Mouse (Mus musculus) CH12.LX (cell line): Measurements from ENCODE around the gene Ccl4. TPM values are rescaled to one million over a fixed set of nuclear protein-coding genes. Genes with fewer than 3 reads are reported as not detected.

Experiments
- DNase-seq: peaks from one replicate; pipeline ENCODE4 v3.0.0-alpha.2; 2013; ENCODE audit errors: extremely low read depth
- H3K27ac ChIP-seq: 2 replicates; pipeline ENCODE4 v1.5.1; 2012; ENCODE audit warnings: low read depth, mild to moderate bottlenecking, control low read depth, moderate library complexity; ENCODE audit not compliant: insufficient read depth
- H3K27me3 ChIP-seq: replicated peaks from 2 replicates; pipeline ENCODE3; 2012; ENCODE audit warnings: inconsistent platforms
- H3K36me3 ChIP-seq, 2 experiments: replicated peaks in 1 of 2; 2 replicates each; pipeline versions ENCODE3 to v1.6.1; 2012; ENCODE audit warnings: inconsistent platforms in 1 of 2, low read length in 1 of 2, mild to moderate bottlenecking in 1 of 2, mixed read lengths in 1 of 2, moderate library complexity in 1 of 2; ENCODE audit not compliant: control insufficient read depth in 1 of 2, insufficient read depth in 1 of 2
- H3K4me1 ChIP-seq, 2 experiments: 2 replicates each; pipeline ENCODE4 v1.6.1; 2012; ENCODE audit warnings: inconsistent platforms in 1 of 2, moderate library complexity in 1 of 2; ENCODE audit not compliant: insufficient read depth in 2 of 2, control insufficient read depth in 1 of 2
- H3K4me2 ChIP-seq: 2 replicates; pipeline ENCODE4 v1.6.1; 2012; ENCODE audit warnings: low read depth, mild to moderate bottlenecking, control low read depth; ENCODE audit not compliant: poor library complexity, insufficient read depth, severe bottlenecking
- H3K4me3 ChIP-seq, 3 experiments: fragments of 150-350 bp in 1 of 3; sonication (generic) in 1 of 3; replicated peaks in 1 of 3; 2 replicates each; pipeline versions ENCODE3 to v1.5.1; 2011 to 2012; ENCODE audit warnings: low read depth in 2 of 3, low read length in 2 of 3, mild to moderate bottlenecking in 2 of 3, moderate library complexity in 2 of 3, control low read depth in 1 of 3, improper control_type of control experiment in 1 of 3, inconsistent platforms in 1 of 3, mixed read lengths in 1 of 3; ENCODE audit not compliant: poor library complexity in 1 of 3
- H3K79me2 ChIP-seq: replicated peaks from 2 replicates; pipeline ENCODE4 v1.6.1; 2012; ENCODE audit warnings: mild to moderate bottlenecking, moderate library complexity; ENCODE audit not compliant: control insufficient read depth, poor library complexity, insufficient read depth, severe bottlenecking; ENCODE audit errors: extremely low read depth
- H3K9ac ChIP-seq: 2 replicates; pipeline ENCODE4 v1.6.1; 2012; ENCODE audit warnings: low read depth, mild to moderate bottlenecking, control low read depth, moderate library complexity; ENCODE audit not compliant: insufficient read depth
- H3K9me3 ChIP-seq: replicated peaks from 2 replicates; pipeline ENCODE3; 2012; ENCODE audit warnings: low read length, inconsistent platforms, mixed read lengths
- CHD1 ChIP-seq: IDR thresholded peaks from 2 replicates; pipeline ENCODE4 v1.6.1; 2012; ENCODE audit warnings: low read depth, low read length, improper control_type of control experiment, inconsistent platforms
- CTCF ChIP-seq, 2 experiments: IDR thresholded peaks in 1 of 2; conservative IDR thresholded peaks in 1 of 2; 2 replicates each; pipeline ENCODE4 v1.5.1; 2011 to 2012; ENCODE audit warnings: low read depth in 2 of 2, low read length in 2 of 2, improper control_type of control experiment in 1 of 2, inconsistent platforms in 1 of 2, mild to moderate bottlenecking in 1 of 2, moderate library complexity in 1 of 2
- ELF1 ChIP-seq: IDR thresholded peaks from 2 replicates; pipeline ENCODE4 v1.6.1; 2014; ENCODE audit warnings: low read depth, mild to moderate bottlenecking, inconsistent platforms, low read length, improper control_type of control experiment
- HCFC1 ChIP-seq: IDR thresholded peaks from 2 replicates; pipeline ENCODE4 v1.6.1; 2012; ENCODE audit warnings: low read depth, mild to moderate bottlenecking, inconsistent platforms, low read length, improper control_type of control experiment
- IRF4 ChIP-seq: IDR thresholded peaks from 2 replicates; pipeline ENCODE4 v1.6.1; 2014; ENCODE audit warnings: low read depth, mild to moderate bottlenecking, inconsistent platforms, low read length, improper control_type of control experiment
- JUND ChIP-seq: conservative IDR thresholded peaks from 2 replicates; pipeline ENCODE4 v1.6.1; 2011; ENCODE audit warnings: low read depth, low read length, improper control_type of control experiment
- KAT2A ChIP-seq: IDR thresholded peaks from 2 replicates; pipeline ENCODE4 v1.6.1; 2012; ENCODE audit warnings: low read length, improper control_type of control experiment, inconsistent platforms; ENCODE audit not compliant: insufficient replicate concordance
- MAFK ChIP-seq: IDR thresholded peaks from 2 replicates; pipeline ENCODE4 v1.6.1; 2011; ENCODE audit warnings: low read length, improper control_type of control experiment; ENCODE audit not compliant: insufficient replicate concordance
- MAX ChIP-seq: IDR thresholded peaks from 2 replicates; pipeline ENCODE4 v1.6.1; 2011; ENCODE audit warnings: low read length, improper control_type of control experiment
- NELFE ChIP-seq: IDR thresholded peaks from 2 replicates; pipeline ENCODE4 v1.6.1; 2011; ENCODE audit warnings: low read depth, low read length, improper control_type of control experiment
- POLR2A ChIP-seq: IDR thresholded peaks from 2 replicates; pipeline ENCODE4 v1.6.1; 2011; ENCODE audit warnings: low read depth, mild to moderate bottlenecking, improper control_type of control experiment, low read length
- RAD21 ChIP-seq: IDR thresholded peaks from 2 replicates; pipeline ENCODE4 v1.6.1; 2011; ENCODE audit warnings: low read depth, mild to moderate bottlenecking, low read length, improper control_type of control experiment, moderate library complexity
- RCOR1 ChIP-seq: conservative IDR thresholded peaks from 2 replicates; pipeline ENCODE4 v1.6.1; 2012; ENCODE audit warnings: low read depth, mild to moderate bottlenecking, inconsistent platforms, low read length, improper control_type of control experiment
- SIN3A ChIP-seq: IDR thresholded peaks from 2 replicates; pipeline ENCODE4 v1.6.1; 2012; ENCODE audit warnings: low read length, improper control_type of control experiment, inconsistent platforms
- SMC3 ChIP-seq: IDR thresholded peaks from 2 replicates; pipeline ENCODE4 v1.6.1; 2011; ENCODE audit warnings: low read depth, low read length, improper control_type of control experiment
- TBP ChIP-seq: conservative IDR thresholded peaks from 2 replicates; pipeline ENCODE4 v1.6.1; 2011; ENCODE audit warnings: low read depth, low read length, improper control_type of control experiment
- ZKSCAN1 ChIP-seq: IDR thresholded peaks from 2 replicates; pipeline ENCODE4 v1.6.1; 2012; ENCODE audit warnings: low read depth, inconsistent platforms, low read length, improper control_type of control experiment, borderline replicate concordance
- ZMIZ1 ChIP-seq: IDR thresholded peaks from 2 replicates; pipeline ENCODE4 v1.6.1; 2012; ENCODE audit warnings: low read depth, mild to moderate bottlenecking, inconsistent platforms, low read length, improper control_type of control experiment
- ZNF384 ChIP-seq: IDR thresholded peaks from 2 replicates; pipeline ENCODE4 v1.6.1; 2012; ENCODE audit warnings: low read depth, low read length, improper control_type of control experiment, inconsistent platforms
- dilution Hi-C: fragments of 300-500 bp; cut with MboI; formaldehyde crosslinking; loops from 2 replicates; pipeline ENCODE4 v1.14.3; 2020; ENCODE audit warnings: low sequenced_read_pairs; ENCODE audit not compliant: extremely low pct_unique_long_range_greater_than_20kb, extremely low pct_ligation_motif_present
- in situ Hi-C: fragments of 300-500 bp; cut with MboI; formaldehyde crosslinking; loops from 3 replicates; pipeline ENCODE4 v1.14.3; 2019; ENCODE audit warnings: low sequenced_read_pairs, low pct_ligation_motif_present, low pct_unique_long_range_greater_than_20kb, mixed read lengths
- polyA plus RNA-seq: library from polyadenylated mRNA; unstranded; fragments of >175 nt; gene quantifications from 2 replicates; pipeline ENCODE4 v1.2.1, GENCODE M21; 2012; ENCODE audit warnings: low read depth; ENCODE audit not compliant: insufficient read length
- total RNA-seq, 2 experiments: library from RNA; depleted of rRNA; stranded (reverse); fragments of 300-350 nt in 1 of 2; fragments of >200 nt in 1 of 2; gene quantifications; 2 replicates each; pipeline ENCODE4 v1.2.3; 2012 to 2014

Ccl4 gene
- total and polyA plus RNA-seq, 3 experiments: 7.2 to 26.1 (median 12.7) TPM

DNA sequence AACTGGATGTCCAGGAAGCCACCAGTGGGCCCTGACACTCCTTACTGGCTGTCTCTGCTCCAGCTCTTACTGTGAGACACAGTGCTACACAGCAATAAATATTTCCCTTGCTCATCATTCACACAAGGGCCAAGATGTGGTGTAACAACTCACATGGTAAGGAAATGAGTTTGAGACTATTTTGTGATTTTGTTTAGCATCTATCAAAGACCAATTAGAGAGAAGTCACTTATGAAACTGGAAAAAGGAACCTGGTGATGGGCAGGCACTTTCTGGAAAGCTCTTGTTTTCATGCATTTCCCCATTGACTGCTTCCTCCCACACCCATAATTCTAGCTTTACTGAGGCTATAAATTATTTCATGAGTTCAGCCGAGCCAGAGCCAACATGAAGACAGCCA is 41.3 kb downstream of the Ccl4 start, which contains the start of gene Wfdc17:
Gene Wfdc17 (plus strand): TSS at position 287 of the 400 bp plus-strand sequence.
- DNase-seq: no peak
- Histone ChIP-seq H3K27me3 (peaks cover 1% of the 10 kb centered on the region), H3K9me3 (no peaks in the 10 kb centered on the region), H3K4me2 (no peak within 1 kb of the TSS), H3K4me1 (peaks cover 0 to 9% of the 10 kb centered on the region in 2 experiments; a peak in 2 of 4 replicates), H3K36me3 (no peaks in the 10 kb centered on the region), H3K27ac (no peak within 1 kb of the TSS), H3K79me2 (no peaks in the 10 kb centered on the region), H3K4me3 (no peak within 1 kb of the TSS), H3K9ac (no peak within 1 kb of the TSS)
- dilution Hi-C loops (no loop called here), in situ Hi-C loops (no loop called here)
- no peak for TF ChIP-seq RCOR1
- no peak for TF ChIP-seq HCFC1
- no peak for TF ChIP-seq POLR2A
- no peak for TF ChIP-seq TBP
- TF ChIP-seq SMC3: no peak

DNA sequence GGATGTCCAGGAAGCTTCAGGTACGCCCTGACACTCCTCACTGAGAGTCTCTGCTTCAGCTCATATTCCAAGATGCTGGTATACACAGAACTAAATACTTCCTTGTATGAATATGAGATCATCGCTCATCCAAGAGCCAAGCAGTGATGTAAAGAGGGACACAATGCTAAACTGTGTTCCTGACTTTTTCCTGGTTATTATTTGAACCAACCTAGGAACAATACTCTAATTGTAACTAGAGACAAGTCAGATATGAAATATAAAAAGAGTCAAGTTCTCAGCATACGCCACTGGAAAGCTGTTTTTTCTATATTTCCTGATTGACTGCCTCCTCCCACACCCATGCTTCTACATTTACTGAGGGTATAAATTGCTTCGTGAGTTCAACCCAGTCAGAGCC is 46.3 kb downstream of the Ccl4 start, which contains the start of gene Wfdc18:
Gene Wfdc18 (plus strand): TSS at position 301 of the 400 bp plus-strand sequence.
- TF ChIP-seq CTCF (conservative IDR thresholded peaks at IDR 0.05 in 1 of 2, IDR thresholded peaks at IDR 0.05 in 1 of 2; ENCODE audit: low read depth in 2 of 2, low read length in 2 of 2): no peak
- H3K9me3 ChIP-seq: no peaks in the 10 kb centered on the region
- in situ Hi-C loops: no loop called here
- no peaks in the 10 kb centered on the region for H3K27me3 ChIP-seq
- H3K79me2 ChIP-seq: no peaks in the 10 kb centered on the region
- no peak for DNase-seq
- dilution Hi-C loops: no loop called here
- no peak within 1 kb of the TSS for H3K4me3 ChIP-seq
- no peaks in the 10 kb centered on the region for H3K36me3 ChIP-seq
- H3K4me2 ChIP-seq: no peak within 1 kb of the TSS
- no peak within 1 kb of the TSS for H3K9ac ChIP-seq
- H3K27ac ChIP-seq: no peak within 1 kb of the TSS
- peaks cover 0 to 12% of the 10 kb centered on the region in 2 experiments; a peak in 2 of 4 replicates for H3K4me1 ChIP-seq

DNA sequence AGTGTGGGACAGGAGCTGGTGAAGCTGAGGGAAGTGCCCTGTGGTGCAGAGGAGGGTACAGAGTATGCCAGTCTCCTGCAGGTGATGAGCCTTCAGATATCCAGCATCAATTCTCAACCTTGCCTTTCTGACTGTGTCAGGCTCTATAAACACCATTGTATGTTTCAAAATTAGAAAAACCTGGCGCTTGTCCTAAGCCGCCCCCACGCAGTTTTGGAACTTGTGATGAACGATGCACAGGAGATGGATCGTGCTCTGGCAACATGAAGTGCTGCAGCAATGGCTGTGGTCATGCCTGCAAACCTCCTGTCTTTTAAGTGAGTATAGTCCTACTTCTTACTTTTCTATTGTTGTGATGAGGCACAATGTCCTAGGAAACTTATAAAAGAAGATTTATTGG is 47.3 kb downstream of the Ccl4 start:
- in situ Hi-C loops: no loop called here
- no peak overlapping the region for H3K4me2 ChIP-seq
- H3K36me3 ChIP-seq: no peaks in the 10 kb centered on the region
- no peaks in the 10 kb centered on the region for H3K9me3 ChIP-seq
- dilution Hi-C loops: no loop called here
- no peaks in the 10 kb centered on the region for H3K79me2 ChIP-seq
- H3K27me3 ChIP-seq: no peaks in the 10 kb centered on the region
- no peak overlapping the region for H3K9ac ChIP-seq
- TF ChIP-seq ZMIZ1 (no peak), ZKSCAN1 (no peak)
- peaks cover 6 to 16% of the 10 kb centered on the region in 2 experiments for H3K4me1 ChIP-seq
- H3K27ac ChIP-seq: no peak overlapping the region
- DNase-seq: no peak
- no peak overlapping the region for H3K4me3 ChIP-seq

DNA sequence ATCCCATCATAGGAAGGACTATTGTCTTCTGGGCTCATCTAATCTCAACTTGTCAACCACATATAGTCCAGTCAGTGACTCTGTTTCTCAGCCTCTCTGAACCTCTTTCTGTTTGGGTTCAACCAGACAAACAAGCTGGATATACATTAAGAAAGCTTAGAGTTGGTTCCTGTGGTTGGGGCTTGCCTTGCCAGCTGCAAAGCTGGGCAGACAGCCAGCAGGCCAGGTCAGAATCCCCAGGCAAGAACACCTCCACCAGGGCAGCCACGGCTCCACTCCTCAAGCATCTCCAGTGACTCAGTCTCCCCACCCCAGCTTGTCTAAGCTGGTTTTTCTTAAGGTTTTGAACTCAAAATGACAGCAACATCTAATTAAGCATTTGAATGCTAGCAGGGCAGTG is 50.3 kb downstream of the Ccl4 start:
- no peak for TF ChIP-seq ZNF384
- no peak for TF ChIP-seq RAD21
- no peak for TF ChIP-seq KAT2A
- TF ChIP-seq MAFK: no peak
- TF ChIP-seq CHD1: no peak
- no peak for TF ChIP-seq MAX
- TF ChIP-seq ZKSCAN1: no peak
- no peak for TF ChIP-seq ELF1
- no peak for TF ChIP-seq SIN3A
- TF ChIP-seq JUND: no peak
- no peak for TF ChIP-seq NELFE
- no peak for TF ChIP-seq IRF4
- H3K9me3 ChIP-seq: no peaks in the 10 kb centered on the region
- no peaks in the 10 kb centered on the region for H3K79me2 ChIP-seq
- H3K36me3 ChIP-seq: no peaks in the 10 kb centered on the region
- H3K4me2 ChIP-seq: no peak overlapping the region
- no peak for DNase-seq
- dilution Hi-C loops (no loop called here), in situ Hi-C loops (no loop called here)
- no peak overlapping the region for H3K9ac ChIP-seq
- H3K27me3 ChIP-seq: no peaks in the 10 kb centered on the region
- H3K4me1 ChIP-seq: peaks cover 12 to 27% of the 10 kb centered on the region in 2 experiments
- no peak overlapping the region for H3K27ac ChIP-seq
- H3K4me3 ChIP-seq: no peak overlapping the region
